Mouse (Mus musculus): ENCODE measurements around the gene Zbtb7b.

Gene Zbtb7b

GRCm38 (mm10) chr3:89388901-89389740 lies 5.5 kb downstream of the Zbtb7b start:
- DNase-seq: no peak

- DNase-seq: no peak
Observed at GRCm38 (mm10) chr3:89388134-89388881, 6.3 kb downstream of the Zbtb7b start.

DNA sequence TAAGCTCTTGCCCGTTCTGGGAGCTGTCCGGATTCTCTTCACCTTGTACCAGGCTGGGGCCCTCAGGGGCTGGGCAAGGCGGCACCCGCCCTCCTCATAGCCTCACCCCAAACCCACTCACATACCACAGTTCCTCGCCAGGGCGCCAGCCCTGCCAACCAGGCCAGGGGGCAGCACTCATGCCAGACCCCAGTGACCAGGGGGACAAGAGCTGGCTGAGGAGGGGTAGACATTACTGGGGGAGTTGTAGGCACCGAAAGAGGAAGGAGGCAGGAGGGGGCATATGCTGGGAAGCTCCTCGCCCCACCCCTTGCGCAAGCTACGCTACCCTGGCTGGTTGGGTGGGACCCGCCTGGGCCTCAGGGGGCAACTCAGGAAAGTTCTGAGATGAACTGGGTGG lies 6.9 kb downstream of the Zbtb7b start:
- no peak for DNase-seq

DNA sequence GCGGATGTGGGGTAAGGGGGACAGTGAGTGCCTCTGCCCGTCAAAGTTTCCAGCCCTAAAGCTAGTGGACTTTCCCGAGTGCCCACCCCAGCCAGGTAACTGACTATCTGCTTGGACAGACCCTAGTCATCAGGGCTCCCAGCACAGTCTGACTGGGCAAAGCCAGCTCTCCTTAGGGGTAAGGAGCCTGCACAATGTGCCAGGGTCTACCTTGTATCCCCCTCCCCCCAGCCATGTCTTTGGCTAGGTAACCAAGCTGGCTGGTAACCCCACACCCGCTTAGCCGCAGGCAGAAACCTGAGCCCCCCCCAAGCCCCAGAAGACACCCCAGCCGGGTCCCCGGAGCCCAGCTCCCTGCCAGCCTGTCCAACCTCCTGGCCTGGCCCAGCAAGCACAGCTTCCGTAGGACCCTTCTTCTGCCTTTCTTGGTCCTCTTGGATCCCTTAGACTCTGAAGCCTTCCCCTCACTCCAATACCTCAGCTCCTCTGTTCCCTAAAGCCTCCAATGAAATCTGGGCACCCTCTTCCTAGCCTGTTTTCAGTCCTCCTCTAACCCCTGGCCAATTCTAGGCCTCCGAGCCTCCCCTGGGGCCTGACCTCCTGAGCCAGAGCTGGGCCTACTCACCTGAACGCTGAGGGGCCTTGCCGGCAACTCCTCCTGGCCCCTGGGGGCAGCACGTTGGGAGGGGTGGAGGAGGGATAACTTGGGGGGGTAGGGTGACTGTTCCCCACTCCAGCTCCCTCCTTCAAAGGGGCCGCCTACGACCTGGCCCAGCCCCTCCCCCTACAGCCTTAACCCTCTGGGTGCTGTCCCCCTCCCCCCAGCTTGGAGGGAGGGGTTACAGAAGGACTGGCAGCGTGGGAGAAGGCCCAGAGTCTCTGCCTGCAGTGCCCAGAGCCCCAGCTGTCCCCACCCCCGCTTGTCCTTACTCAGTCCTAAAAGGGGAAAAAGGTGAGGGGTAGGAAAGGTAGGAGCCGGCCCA lies 7.8 kb downstream of the Zbtb7b start:
- no peak for DNase-seq

- DNase-seq: no peak
Observed at GRCm38 (mm10) chr3:89385451-89385850, 9.1 kb downstream of the Zbtb7b start.

GRCm38 (mm10) chr3:89384331-89385076 lies 10.1 kb downstream of the Zbtb7b start:
- DNase-seq: no peak

DNA sequence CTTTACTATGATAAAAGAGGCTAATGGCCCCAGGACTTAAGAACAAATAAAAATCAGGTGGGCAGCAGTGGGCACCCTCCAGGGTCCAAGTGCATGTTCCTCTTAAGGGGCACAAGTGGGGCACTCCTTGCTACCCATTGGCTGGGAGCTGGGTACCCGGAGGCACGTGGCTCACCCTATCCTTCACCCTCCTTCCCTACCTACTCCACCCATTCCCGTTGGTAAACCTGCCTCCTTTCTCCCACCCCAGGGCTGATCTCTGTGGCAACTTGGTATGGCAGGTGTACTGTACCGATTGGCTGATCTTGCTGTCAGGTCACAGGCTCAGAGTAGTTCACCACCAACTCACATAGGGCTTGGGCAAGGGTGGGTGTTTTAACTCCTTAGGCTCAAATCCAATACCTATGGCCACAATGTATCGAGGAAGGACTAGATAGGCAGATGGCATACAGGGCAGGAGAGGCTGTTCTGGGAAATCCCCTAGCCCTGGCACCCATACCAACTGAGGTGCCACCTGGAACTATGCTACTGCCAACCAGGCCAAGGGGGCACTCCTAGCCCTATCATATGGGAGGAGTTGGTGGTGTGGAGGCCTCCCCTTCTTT lies 10.8 kb downstream of the Zbtb7b start:
- no peak for DNase-seq

- no peak for DNase-seq
Observed at GRCm38 (mm10) chr3:89382950-89383349, 11.6 kb downstream of the Zbtb7b start.

GRCm38 (mm10) chr3:89382033-89382882 lies 12.3 kb downstream of the Zbtb7b start:
- no peak for DNase-seq

- no peak for DNase-seq
Observed at GRCm38 (mm10) chr3:89381233-89381632, 13.3 kb downstream of the Zbtb7b start.

- no peak for DNase-seq
Observed at GRCm38 (mm10) chr3:89380711-89381110, 13.9 kb downstream of the Zbtb7b start.

DNA sequence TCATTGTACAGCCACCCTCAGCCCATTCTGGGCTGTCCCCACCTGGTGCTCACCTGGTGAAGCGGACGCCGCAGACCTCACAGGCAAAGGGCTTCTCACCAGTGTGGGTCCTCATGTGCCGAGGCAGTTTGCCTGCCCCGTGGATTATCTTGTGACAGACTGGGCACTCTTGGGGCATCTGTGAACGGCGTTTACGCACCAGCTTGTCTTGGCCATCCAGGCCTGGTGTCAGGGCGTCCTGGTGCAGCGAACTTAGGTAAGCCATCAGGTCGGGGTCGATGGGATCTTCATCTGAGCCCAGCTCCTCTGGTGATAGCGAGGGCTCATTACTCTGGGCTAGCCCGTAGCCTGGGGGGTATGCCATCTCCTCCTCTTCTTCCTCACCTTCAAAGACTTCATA lies 14.3 kb downstream of the Zbtb7b start:
- DNase-seq: no peak

DNA sequence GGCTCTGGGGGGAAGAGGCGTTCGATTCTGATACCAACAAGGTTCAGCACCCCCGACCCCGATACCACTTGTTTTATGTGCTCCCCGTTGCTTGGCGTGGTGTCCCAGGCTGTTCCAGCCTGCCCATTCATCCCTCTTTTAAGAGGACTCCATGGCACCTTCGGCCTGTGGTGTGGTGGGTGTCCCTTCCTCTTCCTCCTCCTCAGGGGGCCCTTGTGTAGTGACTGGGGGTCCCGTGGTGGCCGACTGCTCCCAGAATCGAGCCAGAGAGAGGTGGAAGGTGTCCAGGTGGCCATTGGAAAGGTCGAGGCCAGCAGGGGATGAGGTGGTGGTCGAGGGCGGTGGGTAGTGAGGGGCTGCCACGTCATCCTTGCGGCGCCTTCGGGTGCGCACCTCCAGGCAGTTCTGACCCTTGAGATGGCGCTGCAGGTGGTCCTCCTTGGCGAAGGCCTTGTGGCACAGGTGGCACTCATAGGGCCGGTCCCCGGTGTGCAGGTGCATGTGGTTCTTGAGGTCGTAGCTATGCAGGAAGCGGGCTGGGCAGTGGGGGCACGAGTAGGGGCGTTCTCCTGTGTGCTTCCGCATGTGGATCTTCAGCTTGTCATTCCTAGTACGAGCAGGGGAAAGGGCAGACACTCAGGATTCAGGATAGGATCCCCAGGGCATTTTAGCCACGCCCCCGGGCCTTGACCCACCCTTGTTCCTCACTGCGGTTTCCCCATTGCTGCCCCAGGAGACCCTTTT lies 15.0 kb downstream of the Zbtb7b start:
- DNase-seq: no peak

GRCm38 (mm10) chr3:89378394-89379067 lies 16.0 kb downstream of the Zbtb7b start:
- peak; percentile 71 for DNase-seq

DNA sequence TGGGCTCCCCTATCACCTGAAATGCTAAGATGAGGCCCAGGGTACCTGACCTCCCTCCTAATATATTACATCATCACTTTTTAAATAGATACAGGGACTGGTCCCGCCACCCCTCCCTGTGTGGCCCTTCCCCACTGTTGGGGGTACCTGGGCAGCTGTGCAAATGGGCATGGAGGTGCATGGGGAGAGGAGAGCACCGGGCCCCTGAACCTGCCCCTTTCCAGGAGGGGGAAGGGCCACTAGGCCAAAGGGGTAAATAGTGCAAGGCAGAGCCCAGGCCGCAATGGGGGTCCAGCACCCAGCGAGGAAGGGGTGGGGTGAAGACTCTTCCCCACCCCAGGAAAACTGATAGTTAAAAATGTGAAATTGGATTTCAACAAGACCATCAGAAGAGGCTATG lies 16.7 kb downstream of the Zbtb7b start:
- DNase-seq: no peak

- no peak for DNase-seq
Observed at GRCm38 (mm10) chr3:89373581-89374231, 20.9 kb downstream of the Zbtb7b start.

DNA sequence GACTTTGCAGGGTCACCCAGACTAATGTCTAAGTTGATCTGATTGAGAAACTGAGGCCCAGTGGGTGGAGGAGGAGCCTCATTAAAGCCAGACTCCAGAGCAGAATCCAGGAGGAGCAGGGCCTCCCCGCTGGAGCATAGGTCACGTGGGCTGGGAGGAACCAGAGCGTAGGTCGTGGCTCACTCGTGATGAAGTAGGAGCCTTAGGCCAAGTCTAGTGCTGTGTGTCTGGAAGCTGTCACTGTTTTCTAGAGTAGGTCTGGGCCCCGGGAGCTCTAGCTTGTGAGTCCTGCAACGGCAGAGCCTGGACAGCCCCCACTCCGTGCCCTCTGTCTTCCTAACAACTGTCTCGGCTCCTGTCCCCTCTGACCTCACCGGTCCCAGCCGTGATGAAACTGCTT lies 27.2 kb downstream of the Zbtb7b start:
- DNase-seq: no peak

- no peak for DNase-seq
Observed at GRCm38 (mm10) chr3:89365486-89366414, 28.8 kb downstream of the Zbtb7b start.
